Mouse (Mus musculus) ovary, adult 10 weeks (tissue): ENCODE measurements around the gene Dlst. TPM values are rescaled to one million over a fixed set of nuclear protein-coding genes. Genes with fewer than 3 reads are reported as not detected.

Source experiments
- polyA plus RNA-seq: library from polyadenylated mRNA; stranded (reverse); fragments of 350-450 nt; fragmentation: Illumina TruSeq; extraction: RNeasy Lipid Tissue Mini Kit (QIAGEN cat#74804); gene quantifications from one replicate; pipeline ENCODE4 v1.2.3, GENCODE M21; 2014

The Dlst gene
- 144 TPM for polyA plus RNA-seq

DNA sequence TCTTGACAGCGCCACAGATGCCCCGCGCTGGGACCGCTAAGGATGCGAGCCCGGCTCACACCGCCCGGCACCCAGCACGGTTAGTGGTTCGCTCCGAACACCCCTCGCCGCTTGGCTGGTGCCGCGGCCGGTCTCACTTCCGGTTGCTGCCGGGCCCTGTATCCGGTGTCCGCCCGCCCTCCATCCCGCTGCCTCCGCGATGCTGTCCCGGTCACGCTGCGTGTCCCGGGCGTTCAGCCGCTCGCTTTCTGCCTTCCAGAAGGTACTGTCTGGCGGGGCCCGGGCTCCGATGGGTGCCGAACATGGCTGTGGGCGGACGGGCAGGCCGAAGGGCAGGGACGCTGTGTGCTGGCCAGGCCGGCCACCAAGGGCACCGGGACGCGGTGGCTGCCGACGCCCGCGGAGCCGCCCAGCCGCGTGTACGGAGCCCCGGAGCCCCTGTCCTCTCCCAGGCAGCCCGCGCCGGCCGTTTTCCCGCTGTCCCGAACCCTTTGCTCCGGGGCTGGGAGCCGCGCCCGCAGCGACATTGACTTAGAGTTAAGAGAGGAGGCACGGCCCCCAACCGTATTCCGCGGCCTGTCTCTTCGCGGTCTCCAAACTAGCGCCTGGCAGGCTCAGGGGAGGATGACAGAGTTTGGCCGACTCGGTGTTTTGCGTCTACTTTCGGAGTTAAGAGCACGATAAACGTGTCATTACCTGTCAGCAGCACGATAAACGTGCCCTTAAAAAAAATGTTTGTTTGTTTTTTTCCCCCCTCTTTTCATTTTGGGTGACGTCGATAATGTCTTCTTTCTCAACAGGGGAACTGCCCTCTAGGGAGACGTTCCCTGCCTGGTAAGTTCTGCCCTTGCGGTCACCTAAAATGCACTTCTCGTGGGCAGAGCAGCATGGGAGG, at the start of gene Dlst, which contains the start of gene Prox2:
Gene Dlst (plus strand): TSS at position 136 of the 895 bp plus-strand sequence.
Gene Prox2 (minus strand): TSS at position 62 of the 895 bp plus-strand sequence.

DNA sequence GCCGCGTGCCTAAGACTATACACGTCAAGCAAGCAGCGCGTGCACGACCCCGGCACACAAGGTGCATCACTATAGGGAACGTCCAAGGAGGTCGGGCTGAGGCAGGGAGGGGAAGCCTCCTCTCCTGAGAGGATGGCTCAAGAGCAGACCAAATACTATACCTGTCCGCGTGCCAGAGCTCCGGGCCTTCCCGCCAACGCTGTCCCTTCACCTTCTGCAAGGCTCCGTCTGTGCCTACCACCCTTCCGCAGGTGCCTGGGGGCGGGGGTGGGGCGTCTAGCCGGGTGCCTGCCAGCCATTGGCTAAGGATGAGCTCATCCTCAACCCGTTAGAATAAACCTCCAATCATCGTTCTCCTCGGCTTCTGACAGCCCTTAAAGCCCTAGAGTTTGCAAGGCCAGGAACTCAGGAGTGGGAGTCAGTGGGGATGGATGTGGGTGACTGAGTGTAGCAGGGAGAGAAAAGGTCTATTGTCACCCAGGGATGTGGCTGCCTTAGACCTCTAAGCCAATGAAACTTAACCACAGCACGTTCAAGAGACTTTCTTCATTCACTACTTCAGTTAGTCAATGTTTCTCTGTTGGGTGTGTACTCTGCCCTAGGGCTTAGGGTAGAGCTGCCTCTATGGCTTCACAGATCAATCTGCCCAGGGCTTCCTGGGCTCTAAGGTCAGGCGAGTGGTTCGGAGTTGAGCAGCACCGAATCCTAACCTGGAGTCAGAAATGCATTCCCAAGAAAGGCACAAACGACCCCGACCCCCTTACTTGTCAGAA, 40.6 kb downstream of the Dlst start, which contains the start of gene Rps6kl1:
Gene Rps6kl1 (minus strand): TSS at position 263 of the 773 bp plus-strand sequence.

DNA sequence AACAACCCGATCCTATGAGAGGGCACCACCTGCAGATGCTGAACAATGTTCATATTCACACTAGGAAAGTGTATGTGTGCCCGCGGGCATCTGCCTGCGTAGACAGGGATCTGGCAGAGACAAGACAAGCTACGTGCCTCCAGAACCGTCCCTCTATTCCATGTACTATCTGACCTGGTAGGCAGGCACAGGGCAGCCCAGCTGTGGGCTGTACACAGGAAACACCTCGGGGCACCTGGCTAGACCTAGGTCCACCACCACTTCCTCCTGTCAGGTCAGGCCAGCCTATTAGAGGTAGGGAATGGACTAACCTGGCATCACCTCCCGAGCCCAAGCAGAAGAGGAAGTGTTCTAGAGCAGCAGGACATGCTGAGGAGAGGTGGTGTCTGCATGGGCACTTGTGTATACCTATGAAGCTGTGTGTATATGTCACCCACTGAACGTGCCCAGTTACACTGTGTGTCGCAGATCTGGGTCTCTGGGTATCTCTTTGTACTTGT, 67.2 kb downstream of the Dlst start, which contains the start of gene Pgf:
Gene Pgf (minus strand): TSS at position 51 of the 500 bp plus-strand sequence.

Other genes with a start within 250 kb of the Dlst start
- 1.1 TPM for gene Ltbp2, start 234.3 kb upstream of the Dlst start, polyA plus RNA-seq
- gene Fcf1, start 139.9 kb upstream of the Dlst start, polyA plus RNA-seq = 142 TPM
- 23.1 TPM for gene Arel1, start 139.9 kb upstream of the Dlst start, polyA plus RNA-seq
- gene Ylpm1, start 114.5 kb upstream of the Dlst start, polyA plus RNA-seq = 76.1 TPM
- 1.8 TPM for gene Prox2, start 74 bp upstream of the Dlst start, polyA plus RNA-seq
- not detected for gene Rps6kl1, start 40.4 kb downstream of the Dlst start, polyA plus RNA-seq
- 0.66 TPM for gene Pgf, start 67.0 kb downstream of the Dlst start, polyA plus RNA-seq
- 1.1 TPM for gene Eif2b2, start 108.6 kb downstream of the Dlst start, polyA plus RNA-seq
- gene Mlh3, start 159.8 kb downstream of the Dlst start, polyA plus RNA-seq = 36.7 TPM
- gene Acyp1, start 177.6 kb downstream of the Dlst start, polyA plus RNA-seq = 13.0 TPM
- 0.88 TPM for gene Zc2hc1c, start 177.8 kb downstream of the Dlst start, polyA plus RNA-seq
- 75.6 TPM for gene Nek9, start 228.5 kb downstream of the Dlst start, polyA plus RNA-seq